Mouse (Mus musculus) cerebellum, adult 11-12 months (tissue): Measurements from ENCODE around the gene Rps12-ps3.

ENCODE experiments used
- DNase-seq: peaks from one replicate; pipeline ENCODE4 v3.0.0; 2022

The Rps12-ps3 gene

DNA sequence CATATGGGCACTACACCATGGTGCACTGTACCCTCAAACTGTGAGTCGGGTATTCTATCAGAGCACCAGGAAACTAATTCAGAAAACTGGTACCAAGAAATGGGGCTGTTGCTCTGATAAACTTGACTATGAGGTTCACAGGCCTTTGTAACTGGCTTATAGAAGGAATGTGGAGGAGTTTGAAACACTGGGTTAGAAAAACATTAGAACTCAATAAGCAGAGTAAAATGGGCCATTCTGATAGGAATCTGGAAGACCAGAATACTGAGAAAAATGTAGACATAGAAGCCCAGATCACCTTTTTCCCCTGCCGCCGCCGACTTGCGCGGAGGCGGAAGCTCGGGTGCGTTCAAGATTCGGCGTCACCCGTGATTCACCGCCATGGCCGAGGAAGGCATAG, at the start of gene Rps12-ps3:
Gene Rps12-ps3, plus strand, starts transcription at position 301 of the 400 bp plus-strand sequence.
- DNase-seq, result no peak

DNA sequence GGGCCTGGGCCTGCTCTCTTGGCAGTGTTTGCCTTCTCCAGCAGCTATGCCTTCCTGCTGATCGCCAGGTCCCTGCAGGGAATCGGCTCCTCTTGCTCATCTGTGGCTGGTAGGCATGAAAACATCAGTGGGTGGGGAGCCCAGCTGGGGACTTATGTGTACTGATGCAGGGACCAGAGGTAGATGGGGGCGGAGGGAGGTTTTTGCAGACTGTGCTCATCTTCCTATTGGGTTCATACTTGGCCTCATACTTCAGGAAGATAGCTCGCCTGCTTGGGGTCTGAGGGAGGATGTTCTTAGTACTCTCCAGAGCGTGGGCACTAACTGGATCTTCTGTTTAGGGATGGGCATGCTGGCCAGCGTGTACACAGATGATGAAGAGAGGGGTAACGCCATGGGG, 48.9 kb upstream of the Rps12-ps3 start:
- no peak for DNase-seq

DNA sequence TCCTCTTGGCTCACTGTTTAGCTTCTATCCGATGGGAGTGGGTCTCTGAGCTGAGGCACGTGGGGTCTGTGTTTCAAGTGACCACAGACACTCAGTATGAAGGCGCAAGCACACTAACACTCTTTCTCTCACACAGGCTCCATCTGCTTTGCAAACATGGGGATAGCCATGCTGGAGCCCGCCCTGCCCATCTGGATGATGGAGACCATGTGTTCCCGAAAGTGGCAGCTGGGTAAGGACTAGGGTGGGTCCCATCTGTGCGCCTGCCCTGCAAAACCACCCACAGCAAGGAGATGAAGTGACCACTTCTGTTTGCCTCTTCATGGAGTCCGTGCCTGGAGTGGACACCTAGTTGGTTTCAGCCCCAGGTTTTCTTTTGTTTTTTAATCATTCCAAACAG, 45.7 kb upstream of the Rps12-ps3 start:
- DNase-seq, result no peak

DNA sequence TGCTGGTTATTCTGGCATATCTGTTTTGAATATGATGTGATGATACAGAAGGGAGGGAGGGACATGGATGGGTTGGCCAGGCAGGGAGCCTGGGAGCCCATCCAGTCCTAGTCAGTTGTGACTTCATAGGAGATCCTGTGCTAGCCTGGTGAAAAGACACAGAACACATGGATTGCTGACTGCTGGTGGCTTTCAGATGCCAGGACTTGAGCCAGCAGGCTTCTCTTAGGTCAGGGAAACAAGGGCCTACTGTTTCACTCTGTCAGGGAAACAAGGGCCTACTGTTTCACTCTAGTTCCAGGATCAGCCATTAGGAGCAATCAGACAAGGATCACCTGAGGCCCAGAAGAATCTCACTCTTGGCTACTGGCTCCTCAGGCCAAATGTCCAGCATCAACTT, 41.2 kb upstream of the Rps12-ps3 start:
- DNase-seq, result no peak

DNA sequence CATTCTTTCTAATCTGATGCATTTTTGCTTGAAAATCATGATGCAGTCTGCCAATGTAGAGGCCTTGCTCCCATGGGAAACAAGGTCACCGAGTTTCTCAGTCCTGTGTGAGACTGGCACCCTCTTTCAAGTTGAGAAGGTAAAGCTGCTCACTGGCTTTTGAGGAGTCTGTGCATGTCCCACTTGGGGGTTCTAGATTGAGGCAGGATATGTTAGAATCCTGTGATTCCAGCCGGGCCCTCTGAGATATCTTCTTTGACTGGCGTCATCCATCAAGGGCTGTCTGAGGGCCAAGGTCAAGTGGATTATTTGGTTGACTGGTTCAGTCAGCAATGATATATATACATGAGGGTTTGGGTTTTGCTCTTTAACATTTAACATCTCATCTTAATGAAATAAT, 40.1 kb upstream of the Rps12-ps3 start:
- no peak for DNase-seq

DNA sequence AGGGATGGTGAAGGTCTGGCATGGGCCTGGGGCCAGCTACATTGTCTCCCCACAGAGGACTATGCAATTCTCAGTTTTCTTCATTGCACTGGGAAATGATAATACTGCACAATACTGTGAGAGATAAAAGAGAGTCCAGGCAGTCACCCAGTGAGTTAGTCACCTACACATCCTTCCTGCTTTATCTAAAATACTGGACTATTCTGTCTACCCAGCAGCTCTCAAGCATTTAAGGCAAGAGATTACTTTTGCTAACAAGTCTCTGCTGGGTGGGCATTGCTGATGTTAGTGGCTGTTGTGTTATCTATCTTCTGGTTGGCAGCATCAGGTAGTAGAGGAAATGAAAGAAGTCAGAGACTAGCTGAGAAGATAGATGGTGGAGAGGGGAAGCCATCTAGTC, 33.0 kb upstream of the Rps12-ps3 start:
- DNase-seq, result no peak

DNA sequence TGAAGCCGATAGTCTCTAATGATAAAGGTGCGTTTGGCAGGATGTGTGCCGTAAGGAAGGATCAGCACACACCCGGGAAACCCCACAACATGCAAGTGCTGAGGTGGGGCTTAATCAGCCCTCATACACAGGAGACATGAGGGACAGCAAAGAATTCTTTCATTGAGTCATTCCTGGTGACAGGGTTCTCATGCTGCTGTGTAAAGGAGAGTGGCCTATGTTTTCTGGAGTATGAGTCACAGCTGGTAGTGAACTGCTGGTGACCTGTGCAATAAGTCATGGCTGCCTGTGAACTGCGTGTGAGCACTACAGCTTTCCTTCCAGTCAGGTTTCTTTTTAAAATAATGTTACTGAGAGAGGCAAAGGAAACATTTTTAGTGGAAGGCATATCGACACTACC, 32.3 kb upstream of the Rps12-ps3 start:
- DNase-seq, result no peak

DNA sequence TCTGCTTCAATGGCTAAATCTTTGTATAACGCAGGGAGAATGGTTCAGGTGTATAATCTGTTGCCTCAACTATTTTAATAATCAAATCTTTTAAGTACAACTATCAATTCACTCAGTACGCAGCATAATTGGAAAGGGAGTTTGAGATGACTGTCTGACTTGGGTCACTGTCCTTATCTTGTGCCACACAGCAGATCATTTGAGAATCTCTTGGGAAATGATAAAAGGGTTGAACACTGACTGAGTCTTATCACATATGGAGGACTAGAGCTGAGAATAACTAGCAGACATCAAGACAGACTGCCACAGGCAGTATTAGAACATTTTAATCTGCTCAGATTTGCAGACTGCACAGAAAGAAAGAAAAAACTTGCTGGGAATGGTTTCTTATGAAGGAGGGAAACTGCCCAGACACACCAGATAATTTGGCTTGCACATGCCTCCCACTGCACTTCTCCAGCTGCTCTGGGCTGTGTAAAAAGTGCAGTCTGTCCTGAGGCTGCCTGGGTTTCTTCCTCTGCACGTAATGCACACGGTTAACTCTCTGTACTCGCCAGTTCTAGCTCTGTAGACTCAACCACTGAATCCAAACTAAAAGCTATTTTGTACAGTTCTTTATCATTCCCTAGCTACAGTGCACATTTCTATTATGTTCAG, 29.8 kb upstream of the Rps12-ps3 start:
- DNase-seq, result no peak

DNA sequence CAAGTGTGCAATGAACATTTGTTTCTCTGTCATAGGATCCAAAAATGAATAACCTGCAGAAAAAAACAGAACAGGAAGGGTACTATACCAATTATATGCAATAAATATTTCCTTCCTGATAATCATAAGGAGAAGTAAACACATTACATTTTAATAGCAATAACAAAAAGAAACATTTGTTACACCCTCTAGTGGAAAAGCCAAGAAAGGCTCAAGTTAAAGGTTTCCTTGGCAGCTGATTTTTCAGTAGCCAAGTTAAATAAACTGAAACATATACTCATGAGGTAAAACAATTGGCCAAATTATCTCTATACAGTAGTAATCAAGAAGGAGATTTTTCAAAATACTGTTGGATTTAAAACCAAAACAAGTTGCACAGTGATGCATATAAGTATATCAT, 6.8 kb upstream of the Rps12-ps3 start:
- DNase-seq, result no peak

DNA sequence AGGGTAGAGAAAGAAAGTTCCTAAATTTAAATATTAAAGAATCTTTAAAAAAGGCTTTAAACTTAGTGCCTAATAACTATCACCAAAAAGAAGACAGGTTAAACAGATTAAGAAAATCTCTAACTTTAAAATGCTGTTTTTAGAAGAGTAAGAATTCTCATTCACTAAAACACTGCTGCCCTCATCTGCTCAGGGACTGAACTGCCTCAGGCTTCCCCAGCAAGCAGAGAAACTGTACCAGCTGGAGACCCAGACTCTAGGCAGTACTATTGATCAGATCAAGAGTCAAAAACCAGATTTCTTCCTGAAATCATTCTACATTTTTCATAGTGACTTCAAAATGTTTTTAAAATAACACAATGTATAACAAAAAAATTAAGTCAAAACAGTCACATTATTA, 5.5 kb upstream of the Rps12-ps3 start:
- DNase-seq, result no peak

DNA sequence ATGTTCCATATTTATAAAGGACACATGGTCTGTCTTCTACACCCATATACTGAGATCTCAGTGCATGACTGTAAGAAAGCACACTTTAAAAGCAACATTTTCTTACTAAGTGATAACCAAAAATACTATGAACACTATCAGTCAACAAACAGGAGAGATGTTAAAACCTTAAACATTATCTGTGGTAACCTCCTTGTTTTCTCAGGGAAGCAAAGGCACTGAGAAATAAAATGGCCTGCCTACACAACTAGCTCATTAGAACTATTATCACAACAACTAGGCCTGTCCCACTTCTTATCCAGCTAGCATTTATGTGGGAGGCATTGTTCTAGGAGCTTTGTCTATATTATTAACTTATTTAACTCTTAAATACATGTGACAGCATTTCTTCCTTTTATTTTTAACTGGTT, 8.7 kb downstream of the Rps12-ps3 start:
- DNase-seq, result no peak

DNA sequence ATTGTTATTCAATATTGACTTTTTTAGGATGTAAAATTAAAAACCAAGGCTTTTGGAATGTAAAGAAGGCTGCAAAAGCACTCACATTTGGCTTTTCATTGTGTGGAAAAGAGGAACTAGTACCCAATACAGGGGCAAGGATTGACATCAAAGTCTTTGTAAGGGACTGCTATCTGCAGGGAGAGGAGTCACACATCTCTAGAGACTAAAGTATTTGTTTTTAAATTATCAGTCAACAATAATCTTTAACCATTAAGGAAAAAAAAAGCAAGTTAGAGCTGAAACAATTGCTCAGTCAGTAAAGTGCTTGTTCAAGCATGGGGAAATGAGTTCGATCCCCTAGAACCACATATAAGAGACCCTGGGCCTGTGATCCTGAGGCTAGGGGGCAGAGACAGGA, 14.6 kb downstream of the Rps12-ps3 start:
- no peak for DNase-seq

DNA sequence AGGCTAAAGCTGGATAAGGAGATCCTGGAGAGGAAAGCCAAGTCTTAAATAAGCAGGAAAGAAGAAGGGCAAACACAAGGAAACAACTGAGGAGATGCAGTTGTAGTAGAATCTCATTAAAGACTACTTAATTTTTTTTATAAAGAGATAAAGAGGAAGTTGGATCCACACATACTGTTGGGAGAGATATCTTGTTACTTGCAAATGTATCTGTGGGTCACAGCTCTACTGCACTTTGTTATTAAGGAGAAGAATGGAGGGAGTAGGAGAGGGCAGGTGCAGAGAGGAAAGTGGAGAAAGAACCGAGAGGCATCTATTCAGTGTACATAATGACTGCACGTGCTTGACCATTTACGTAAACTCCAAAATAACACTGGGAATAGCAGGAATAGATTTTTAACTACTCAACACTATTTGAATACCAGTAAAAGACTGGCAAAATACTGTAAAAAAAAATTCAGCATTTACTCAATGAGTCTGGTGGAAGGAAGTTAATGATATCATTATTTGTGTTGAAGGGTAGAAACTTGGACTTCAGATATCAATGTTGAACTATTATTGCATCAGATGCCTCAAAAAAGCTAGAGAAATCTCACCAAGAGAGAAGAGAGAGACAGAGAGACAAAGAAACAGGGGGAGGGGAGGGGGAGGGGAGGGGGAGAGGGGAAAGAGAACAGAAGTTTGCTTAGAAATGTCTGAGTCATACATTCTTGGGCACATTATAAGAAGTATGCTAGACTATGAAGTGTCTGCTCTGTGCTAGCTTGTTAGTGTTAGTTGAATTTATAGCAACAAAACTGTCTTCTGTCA, 16.0 kb downstream of the Rps12-ps3 start:
- DNase-seq, result no peak

DNA sequence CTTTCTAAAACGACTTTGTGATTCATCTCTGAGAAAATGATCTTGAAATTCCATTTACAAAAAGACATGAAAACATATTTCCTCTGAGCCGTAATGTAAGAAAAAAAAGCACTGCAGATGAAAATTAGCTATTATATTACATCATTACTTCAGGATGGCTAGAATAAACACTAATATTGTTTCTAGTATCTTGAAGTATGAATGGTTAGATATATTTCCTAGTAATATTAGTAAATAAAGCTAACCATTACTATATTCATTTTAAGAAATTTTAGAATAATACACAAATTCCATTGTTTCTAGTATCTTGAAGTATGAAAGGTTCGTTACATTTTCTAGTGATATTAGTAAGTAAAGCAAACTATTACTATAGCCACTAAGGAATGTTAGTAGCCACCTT, 17.8 kb downstream of the Rps12-ps3 start:
- no peak for DNase-seq

DNA sequence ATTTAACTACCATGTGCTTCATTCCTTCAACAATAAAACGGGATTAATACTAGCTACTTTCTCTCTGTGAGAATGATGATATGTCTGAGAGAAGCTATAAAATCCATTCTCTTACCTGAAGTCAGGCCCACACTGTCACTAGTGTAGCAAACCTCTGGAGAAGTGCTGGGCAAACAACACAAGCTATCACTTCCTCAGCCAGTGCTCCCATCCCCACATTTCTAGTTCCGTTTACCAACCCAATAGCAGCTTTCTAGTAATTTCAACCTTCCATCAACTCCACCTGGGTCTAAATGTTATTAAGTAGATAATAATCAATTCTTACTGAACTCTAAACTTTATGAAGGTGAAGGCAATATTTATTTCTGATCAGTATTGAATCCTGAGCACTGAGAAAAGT, 20.9 kb downstream of the Rps12-ps3 start:
- DNase-seq, result no peak

DNA sequence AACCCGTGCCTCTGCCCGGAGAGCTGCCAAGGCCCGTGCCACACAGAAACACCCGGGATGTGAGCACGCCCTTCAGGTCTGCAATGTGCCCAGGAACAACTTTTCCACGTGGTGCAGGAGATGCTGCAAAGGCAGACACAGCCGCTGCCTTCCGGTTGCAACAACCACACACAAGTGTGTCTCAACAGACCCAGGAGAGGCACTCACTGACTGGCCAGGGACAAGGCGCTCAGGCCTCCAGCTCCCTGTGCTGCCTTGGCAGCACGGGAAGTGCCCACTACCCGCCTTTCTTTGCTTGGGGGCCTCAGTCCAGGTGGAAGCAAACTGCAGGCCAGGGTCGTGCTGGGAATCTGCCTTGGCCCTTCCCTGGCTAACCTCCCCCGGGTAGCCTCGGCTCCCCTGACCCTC, 22.2 kb downstream of the Rps12-ps3 start:
- DNase-seq, result peak; percentile 32

DNA sequence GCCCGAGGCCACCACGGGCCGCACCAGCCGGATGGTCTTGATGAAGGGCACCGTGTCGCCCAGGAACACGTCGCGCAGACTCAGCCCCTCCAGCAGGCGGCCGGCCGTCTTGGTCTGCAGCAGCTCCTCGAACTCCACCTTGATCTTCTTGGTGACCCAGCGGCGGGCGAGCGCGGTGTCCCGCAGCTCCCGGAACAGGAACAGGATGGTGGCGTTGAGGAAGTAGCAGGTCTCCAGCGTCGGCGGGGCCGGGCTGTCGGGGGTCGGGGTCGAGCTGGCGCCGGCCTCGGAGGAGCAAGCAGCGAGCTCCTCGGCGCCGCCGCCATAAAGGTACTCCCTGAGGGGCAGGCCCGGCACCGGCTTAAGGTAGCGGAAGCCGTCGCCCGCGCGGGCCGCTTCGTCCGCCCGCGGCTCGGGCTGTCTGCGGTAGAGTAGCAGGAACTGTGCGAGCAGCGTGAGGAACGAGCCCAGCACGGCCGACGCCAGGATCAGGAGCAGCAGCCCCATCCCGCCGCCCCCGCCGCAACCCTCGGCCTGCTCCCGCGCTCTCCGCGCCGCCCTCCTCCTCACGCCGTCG, 23.1 kb downstream of the Rps12-ps3 start:
- peak; percentile 65 for DNase-seq

DNA sequence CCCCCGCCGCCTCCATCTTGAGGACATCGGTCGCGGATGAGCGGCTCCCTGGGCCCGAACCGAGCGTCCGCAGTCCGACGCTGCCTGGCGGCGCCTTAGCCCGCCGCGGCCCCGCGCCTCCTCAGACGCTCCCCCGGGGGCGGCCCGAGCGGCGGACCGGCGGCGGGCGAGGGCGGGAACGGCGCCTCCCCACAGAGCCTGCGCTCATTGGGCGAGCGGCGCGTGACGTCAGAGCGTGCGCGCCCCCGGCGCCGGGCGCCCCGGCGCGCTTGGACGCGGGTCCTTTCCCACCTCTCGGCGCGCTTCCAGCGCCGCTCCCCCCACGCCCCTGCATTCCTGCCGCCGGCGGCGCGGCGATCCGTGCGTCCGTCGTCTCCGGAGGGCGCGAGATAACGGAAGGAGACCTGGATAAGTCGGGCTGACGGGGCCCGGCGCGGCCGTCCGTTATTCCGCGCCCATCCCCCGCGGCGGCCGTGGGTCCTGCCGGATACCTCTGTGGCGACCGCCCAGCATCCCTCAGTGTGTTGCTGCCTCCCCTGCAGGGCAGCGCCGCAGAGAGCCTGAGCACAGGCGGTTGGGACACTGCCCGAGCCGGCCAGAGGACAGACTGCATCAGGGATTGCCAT, 23.7 kb downstream of the Rps12-ps3 start, which contains the start of gene Pdzd8:
Gene Pdzd8, minus strand, starts transcription at position 123 of the 626 bp plus-strand sequence.
- peak; percentile 90 for DNase-seq

DNA sequence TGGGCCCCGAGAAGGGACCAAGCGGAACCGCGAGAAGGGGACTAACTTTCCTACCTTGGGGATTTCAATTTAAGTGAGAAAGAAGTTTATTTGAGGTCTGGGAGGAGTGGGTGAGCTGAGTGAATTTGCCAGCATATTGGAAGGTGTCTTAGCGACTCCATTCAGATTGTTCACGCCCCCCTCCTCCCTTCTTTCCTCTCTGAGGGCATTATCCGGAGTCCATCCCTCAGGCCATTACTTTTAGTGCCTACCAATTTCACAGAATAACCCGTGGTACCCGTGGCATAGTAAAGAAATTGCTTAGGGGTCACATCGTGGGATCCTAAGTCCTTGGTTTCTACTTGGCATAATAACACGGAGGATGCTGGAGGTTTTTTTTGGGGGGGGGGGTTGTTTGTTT, 24.2 kb downstream of the Rps12-ps3 start:
- no peak for DNase-seq

DNA sequence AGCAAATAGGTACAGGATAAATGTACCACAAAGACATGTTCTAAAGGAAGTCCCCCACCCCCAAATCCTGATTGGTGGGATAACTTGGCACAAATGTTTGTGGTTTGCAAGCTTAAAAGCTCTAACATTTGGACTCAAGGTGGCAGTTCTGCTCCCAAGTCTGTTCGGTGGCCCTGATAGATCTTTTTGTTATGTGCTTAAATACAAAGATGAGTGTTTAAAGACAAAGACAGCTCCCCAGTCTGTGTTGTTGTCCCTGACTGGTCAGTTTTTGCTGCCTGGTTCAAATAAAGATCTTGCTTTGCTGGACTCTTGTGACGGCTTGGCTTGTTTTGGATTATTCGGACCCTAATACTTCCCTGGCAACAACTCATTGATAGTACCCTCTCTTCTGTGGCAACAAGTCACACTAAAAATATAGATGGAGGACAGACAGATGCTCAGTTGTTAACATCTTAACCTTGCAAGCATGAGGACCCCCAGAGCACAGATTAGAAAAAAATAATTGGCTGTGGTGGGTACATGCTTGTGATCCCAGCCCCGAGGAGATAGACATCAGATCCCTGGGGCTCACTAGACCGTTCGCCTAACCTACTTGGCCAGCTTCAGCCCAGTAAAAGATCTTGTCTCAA, 27.4 kb downstream of the Rps12-ps3 start:
- no peak for DNase-seq

DNA sequence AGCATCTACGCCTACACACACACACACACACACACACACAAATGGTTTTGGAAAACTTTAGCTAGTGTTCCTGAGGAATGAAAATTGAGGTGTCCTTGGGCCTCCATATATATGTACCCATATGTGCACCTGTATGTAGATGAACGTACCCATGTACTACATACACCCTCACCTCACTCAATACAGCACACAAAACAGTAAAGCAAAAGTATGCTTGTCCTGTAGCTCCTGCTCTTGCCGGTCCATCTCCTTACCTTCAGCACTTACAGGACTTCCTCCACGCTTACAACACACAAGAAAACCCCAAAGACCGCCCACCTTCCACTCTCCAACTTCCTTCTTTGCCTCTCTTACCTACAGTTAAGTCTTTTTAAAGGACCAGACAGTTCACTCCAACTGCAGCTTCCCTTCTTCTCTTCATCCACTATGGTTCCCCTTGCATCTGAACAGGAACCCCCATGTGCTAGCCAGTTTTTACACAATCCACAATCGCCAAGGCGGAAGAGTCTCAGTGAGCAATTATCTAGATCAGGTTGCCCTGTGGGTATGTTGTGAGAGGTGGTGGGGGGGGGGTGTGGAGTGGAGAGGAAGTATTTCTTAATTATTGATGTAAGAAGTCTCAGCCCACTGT, 28.3 kb downstream of the Rps12-ps3 start:
- no peak for DNase-seq

DNA sequence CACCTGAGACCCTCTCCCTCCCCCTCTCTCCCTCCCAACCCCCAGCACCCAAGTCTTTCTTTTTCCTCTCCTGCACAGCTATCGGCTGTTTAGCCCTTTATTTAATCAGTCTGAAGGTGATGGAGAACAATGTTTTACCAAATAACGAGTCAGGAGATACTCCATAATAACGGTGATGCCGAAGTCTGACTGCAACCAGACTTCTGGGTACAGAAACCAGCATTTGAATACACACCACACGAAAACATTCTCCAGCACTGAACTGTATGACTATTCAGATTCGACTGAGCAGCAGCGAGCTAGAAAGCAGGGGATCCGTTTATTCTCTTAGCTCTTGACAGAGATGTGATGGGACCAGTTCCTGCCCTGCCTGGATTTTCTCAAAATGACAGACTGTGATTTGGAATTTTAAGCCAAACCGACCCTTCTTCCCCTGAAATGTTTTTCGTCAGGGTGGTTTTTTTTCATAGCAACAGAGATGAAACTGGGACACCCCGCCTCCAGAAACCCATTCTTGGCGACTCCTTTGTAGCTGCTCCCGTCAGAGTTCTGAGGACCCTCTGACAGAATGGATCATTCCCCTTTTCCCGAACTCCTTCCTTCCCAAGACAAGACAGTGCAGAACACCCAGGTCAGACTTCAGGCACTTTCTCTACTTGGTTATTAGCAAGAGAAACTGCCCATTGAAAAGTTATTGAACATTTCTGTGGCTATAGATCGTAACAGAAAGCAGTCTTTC, 29.2 kb downstream of the Rps12-ps3 start:
- no peak for DNase-seq
